Mouse (Mus musculus) liver, embryonic 11.5 days (tissue): ENCODE results near the gene Abhd5. TPM values are rescaled to one million over a fixed set of nuclear protein-coding genes. Genes with fewer than 3 reads are reported as not detected.

Experiments used
- ATAC-seq: fragments of 200-750 bp; cut with Nextera tagmentation; replicated peaks from 2 replicates; pipeline ENCODE4 v1.8.0; 2017; ENCODE audit warnings: moderate number of reproducible peaks, mild to moderate bottlenecking, moderate TSS enrichment, moderate library complexity; ENCODE audit not compliant: low FRiP score
- DNase-seq: peaks from one replicate; pipeline ENCODE4 v3.0.0-alpha.2; 2017; ENCODE audit warnings: low spot score
- H3K27ac ChIP-seq: fragments of 300-500 bp; sonication (generic); 2 replicates; pipeline ENCODE4 v1.5.1; 2014; ENCODE audit warnings: mild to moderate bottlenecking, low read depth, low read length, control low read depth
- H3K27me3 ChIP-seq: fragments of 300-500 bp; sonication (generic); replicated peaks from 2 replicates; pipeline ENCODE4 v1.6.1; 2014; ENCODE audit warnings: low read length, mixed read lengths; ENCODE audit not compliant: control insufficient read depth, insufficient read depth
- H3K36me3 ChIP-seq: fragments of 300-500 bp; sonication (generic); 2 replicates; pipeline ENCODE4 v1.6.1; 2014; ENCODE audit warnings: mild to moderate bottlenecking, low read length, moderate library complexity, mixed read lengths; ENCODE audit not compliant: control insufficient read depth, insufficient read depth
- H3K4me1 ChIP-seq: fragments of 300-500 bp; sonication (generic); replicated peaks from 2 replicates; pipeline ENCODE4 v1.6.1; 2014; ENCODE audit warnings: low read length, mixed read lengths; ENCODE audit not compliant: control insufficient read depth, insufficient read depth
- H3K4me2 ChIP-seq: fragments of 300-500 bp; sonication (generic); 2 replicates; pipeline ENCODE4 v1.6.1; 2014; ENCODE audit warnings: mild to moderate bottlenecking, control low read depth, moderate library complexity
- H3K4me3 ChIP-seq: fragments of 300-500 bp; sonication (generic); 2 replicates; pipeline ENCODE4 v1.5.1; 2014; ENCODE audit warnings: low read depth, low read length, control low read depth
- H3K9ac ChIP-seq: fragments of 300-500 bp; sonication (generic); 2 replicates; pipeline ENCODE4 v1.6.1; 2014; ENCODE audit warnings: low read depth, low read length, control low read depth
- H3K9me3 ChIP-seq: fragments of 300-500 bp; sonication (generic); 2 replicates; pipeline ENCODE4 v1.6.1; 2016; ENCODE audit warnings: low read length, inconsistent platforms, mixed read lengths; ENCODE audit not compliant: control insufficient read depth
- WGBS: fragments of 180-500 bp; shearing (Covaris S2); extraction: QIAGEN DNeasy Blood & Tissue Kit; methylation state at CpG from one replicate; pipeline ENCODE4 v1.1.7; 2014; 5-methylcytosine and 5-hydroxymethylcytosine counted together
- polyA plus RNA-seq: library from polyadenylated mRNA; unstranded; fragments of >200 nt; fragmentation: Nextera tagmentation; extraction: Ambion mirVana; gene quantifications from 2 replicates; pipeline ENCODE4 v1.2.1, GENCODE M21; 2014

Abhd5 gene
- polyA plus RNA-seq, 1 experiment from 2014 or later: 24.2 TPM

- Histone ChIP-seq H3K4me3 (no peak overlapping the region), H3K9me3 (no peaks in the 10 kb centered on the region), H3K9ac (no peak overlapping the region), H3K27me3 (no peaks in the 10 kb centered on the region), H3K36me3 (no peaks in the 10 kb centered on the region), H3K4me1 (no peaks in the 10 kb centered on the region), H3K27ac (no peak overlapping the region), H3K4me2 (no peak overlapping the region)
- no peak for DNase-seq
- no peak for ATAC-seq
- 44% methylated on average over 8 of the region's 8 CpGs for WGBS
Observed at GRCm38 (mm10) chr9:122337510-122337931, 13.9 kb upstream of the Abhd5 start.

GRCm38 (mm10) chr9:122339972-122340371 lies 11.4 kb upstream of the Abhd5 start:
- DNase-seq: no peak

GRCm38 (mm10) chr9:122343399-122343798 lies 8.0 kb upstream of the Abhd5 start:
- H3K4me3 ChIP-seq: no peak overlapping the region
- H3K27me3 ChIP-seq: no peaks in the 10 kb centered on the region; the same call in 1 of the 2 replicates
- H3K4me1 ChIP-seq: peaks cover 9% of the 10 kb centered on the region
- no peak overlapping the region for H3K27ac ChIP-seq
- ATAC-seq: no peak
- H3K9ac ChIP-seq: no peak overlapping the region
- H3K9me3 ChIP-seq: no peaks in the 10 kb centered on the region
- no peak overlapping the region for H3K4me2 ChIP-seq
- no peak for DNase-seq
- 76% methylated on average over 7 of the region's 7 CpGs for WGBS
- H3K36me3 ChIP-seq: no peaks in the 10 kb centered on the region

More at GRCm38 (mm10) chr9:122339972-122340371, 11.4 kb upstream of the Abhd5 start:
- H3K9me3 ChIP-seq: no peaks in the 10 kb centered on the region
- H3K9ac ChIP-seq: no peak overlapping the region
- H3K4me1 ChIP-seq: no peaks in the 10 kb centered on the region
- H3K4me3 ChIP-seq: no peak overlapping the region
- WGBS: 70% methylated on average over 5 of the region's 5 CpGs
- H3K27ac ChIP-seq: no peak overlapping the region
- ATAC-seq: no peak
- no peaks in the 10 kb centered on the region; the same call in 1 of the 2 replicates for H3K27me3 ChIP-seq
- no peak overlapping the region for H3K4me2 ChIP-seq
- no peaks in the 10 kb centered on the region for H3K36me3 ChIP-seq

GRCm38 (mm10) chr9:122344560-122344959 lies 6.8 kb upstream of the Abhd5 start:
- DNase-seq: no peak
- Histone ChIP-seq H3K9me3 (no peaks in the 10 kb centered on the region), H3K4me1 (peaks cover 14% of the 10 kb centered on the region), H3K36me3 (no peaks in the 10 kb centered on the region), H3K27ac (no peak overlapping the region), H3K4me2 (no peak overlapping the region), H3K9ac (no peak overlapping the region), H3K27me3 (no peaks in the 10 kb centered on the region; the same call in 1 of the 2 replicates), H3K4me3 (no peak overlapping the region)
- ATAC-seq: no peak
- 86% methylated on average over 8 of the region's 8 CpGs for WGBS

- H3K27ac ChIP-seq: no peak overlapping the region
- H3K4me1 ChIP-seq: peaks cover 18% of the 10 kb centered on the region
- H3K4me3 ChIP-seq: no peak overlapping the region
- DNase-seq (no peak), ATAC-seq (no peak)
- no peaks in the 10 kb centered on the region; the same call in 1 of the 2 replicates for H3K27me3 ChIP-seq
- H3K4me2 ChIP-seq: no peak overlapping the region
- no peak overlapping the region for H3K9ac ChIP-seq
- no peaks in the 10 kb centered on the region for H3K9me3 ChIP-seq
- H3K36me3 ChIP-seq: no peaks in the 10 kb centered on the region
- 76% methylated on average over 3 of the region's 3 CpGs for WGBS
Observed at GRCm38 (mm10) chr9:122345291-122345690, 6.1 kb upstream of the Abhd5 start.

- Histone ChIP-seq H3K4me1 (peaks cover 20% of the 10 kb centered on the region), H3K9me3 (no peaks in the 10 kb centered on the region), H3K9ac (no peak overlapping the region), H3K4me3 (no peak overlapping the region), H3K36me3 (no peaks in the 10 kb centered on the region), H3K27ac (no peak overlapping the region), H3K4me2 (no peak overlapping the region), H3K27me3 (no peaks in the 10 kb centered on the region; the same call in 1 of the 2 replicates)
- DNase-seq (no peak), ATAC-seq (no peak)
- WGBS: 83% methylated on average over 5 of the region's 5 CpGs
Observed at GRCm38 (mm10) chr9:122346059-122346458, 5.3 kb upstream of the Abhd5 start.

- Histone ChIP-seq H3K4me1 (peaks cover 24% of the 10 kb centered on the region), H3K4me2 (peak overlapping the region; percentile 9; the same call in 1 of the 2 replicates)
- ATAC-seq: peak; percentile 64
Observed at GRCm38 (mm10) chr9:122347882-122348281, 3.5 kb upstream of the Abhd5 start.

GRCm38 (mm10) chr9:122349286-122349685 lies 2.1 kb upstream of the Abhd5 start:
- Histone ChIP-seq H3K27me3 (no peaks in the 10 kb centered on the region), H3K9ac (no peak overlapping the region), H3K27ac (no peak overlapping the region), H3K9me3 (no peaks in the 10 kb centered on the region), H3K4me2 (no peak overlapping the region), H3K36me3 (no peaks in the 10 kb centered on the region), H3K4me1 (peaks cover 25% of the 10 kb centered on the region), H3K4me3 (no peak overlapping the region)
- no peak for ATAC-seq
- WGBS: 71% methylated on average over 4 of the region's 4 CpGs
- DNase-seq: no peak

More at GRCm38 (mm10) chr9:122347882-122348281, 3.5 kb upstream of the Abhd5 start:
- no peak overlapping the region for H3K9ac ChIP-seq
- no peaks in the 10 kb centered on the region for H3K36me3 ChIP-seq
- H3K9me3 ChIP-seq: no peaks in the 10 kb centered on the region
- H3K4me3 ChIP-seq: no peak overlapping the region
- WGBS: 37% methylated on average over 1 of the region's 1 CpGs
- H3K27me3 ChIP-seq: no peaks in the 10 kb centered on the region; the same call in 1 of the 2 replicates
- no peak overlapping the region for H3K27ac ChIP-seq
- no peak for DNase-seq

GRCm38 (mm10) chr9:122350396-122351130 lies 845 bp upstream of the Abhd5 start:
- ATAC-seq (no peak), DNase-seq (no peak)
- Histone ChIP-seq H3K27me3 (no peaks in the 10 kb centered on the region), H3K9ac (peak overlapping the region; percentile 90), H3K4me2 (peak overlapping the region; percentile 73), H3K4me3 (peak overlapping the region; percentile 80), H3K27ac (peak overlapping the region; percentile 67; the same call in 1 of the 2 replicates), H3K36me3 (no peaks in the 10 kb centered on the region), H3K9me3 (no peaks in the 10 kb centered on the region), H3K4me1 (peaks cover 25% of the 10 kb centered on the region)
- WGBS: 75% methylated on average over 7 of the region's 7 CpGs
